Mouse (Mus musculus) midbrain, embryonic 11.5 days (tissue): Measurements from ENCODE around the gene Uimc1. TPM values are rescaled to one million over a fixed set of nuclear protein-coding genes. Genes with fewer than 3 reads are reported as not detected.

Experiments used
- ATAC-seq: fragments of 200-750 bp; cut with Nextera tagmentation; 2 replicates; pipeline ENCODE4 v1.8.0; 2017; ENCODE audit warnings: moderate TSS enrichment, moderate library complexity; ENCODE audit not compliant: low FRiP score
- DNase-seq: peaks from one replicate; pipeline ENCODE4 v3.0.0; 2015; ENCODE audit warnings: low spot score; ENCODE audit errors: missing footprints
- H3K27ac ChIP-seq: fragments of 300-500 bp; sonication (generic); 2 replicates; pipeline ENCODE4 v1.5.1; 2014; ENCODE audit warnings: low read depth, low read length
- H3K27me3 ChIP-seq: fragments of 300-500 bp; sonication (generic); 2 replicates; pipeline ENCODE4 v1.6.1; 2014; ENCODE audit warnings: mild to moderate bottlenecking, low read length, moderate library complexity, mixed read lengths; ENCODE audit not compliant: control insufficient read depth, insufficient read depth
- H3K36me3 ChIP-seq: fragments of 300-500 bp; sonication (generic); 2 replicates; pipeline ENCODE4 v1.6.1; 2014; ENCODE audit warnings: mild to moderate bottlenecking, low read length, moderate library complexity, mixed read lengths; ENCODE audit not compliant: control insufficient read depth, insufficient read depth
- H3K4me1 ChIP-seq: fragments of 300-500 bp; sonication (generic); 2 replicates; pipeline ENCODE4 v1.6.1; 2014; ENCODE audit warnings: low read length; ENCODE audit not compliant: control insufficient read depth, insufficient read depth
- H3K4me2 ChIP-seq: fragments of 300-500 bp; sonication (generic); 2 replicates; pipeline ENCODE4 v1.6.1; 2014; ENCODE audit warnings: mild to moderate bottlenecking, moderate library complexity
- H3K4me3 ChIP-seq: fragments of 300-500 bp; sonication (generic); 2 replicates; pipeline ENCODE4 v1.5.1; 2014; ENCODE audit warnings: low read depth, low read length
- H3K9ac ChIP-seq: fragments of 300-500 bp; sonication (generic); 2 replicates; pipeline ENCODE4 v1.6.1; 2014; ENCODE audit warnings: low read length
- H3K9me3 ChIP-seq: fragments of 300-500 bp; sonication (generic); 2 replicates; pipeline ENCODE4 v1.6.1; 2016; ENCODE audit warnings: low read length; ENCODE audit not compliant: control insufficient read depth
- WGBS: fragments of 180-500 bp; shearing (Covaris S2); extraction: QIAGEN DNeasy Blood & Tissue Kit; methylation state at CpG from one replicate; pipeline ENCODE4 v1.1.7; 2014; 5-methylcytosine and 5-hydroxymethylcytosine counted together
- polyA plus RNA-seq: library from polyadenylated mRNA; unstranded; fragments of >200 nt; fragmentation: Nextera tagmentation; extraction: Ambion mirVana; gene quantifications from 2 replicates; pipeline ENCODE4 v1.2.1, GENCODE M21; 2014

The Uimc1 gene
- polyA plus RNA-seq, 1 experiment from 2014 or later: 26.7 TPM

- H3K4me3 ChIP-seq: no peak overlapping the region
- no peaks in the 10 kb centered on the region for H3K27me3 ChIP-seq
- WGBS: 88% methylated on average over 4 of the region's 4 CpGs
- no peak overlapping the region for H3K4me2 ChIP-seq
- H3K9ac ChIP-seq: no peak overlapping the region
- DNase-seq: no peak
- no peaks in the 10 kb centered on the region for H3K9me3 ChIP-seq
- no peaks in the 10 kb centered on the region for H3K36me3 ChIP-seq
- no peaks in the 10 kb centered on the region for H3K4me1 ChIP-seq
- no peak overlapping the region for H3K27ac ChIP-seq
- no peak for ATAC-seq
These were observed 80.0 kb downstream of the Uimc1 start for GRCm38 (mm10) chr13:55020051-55020450.

DNA sequence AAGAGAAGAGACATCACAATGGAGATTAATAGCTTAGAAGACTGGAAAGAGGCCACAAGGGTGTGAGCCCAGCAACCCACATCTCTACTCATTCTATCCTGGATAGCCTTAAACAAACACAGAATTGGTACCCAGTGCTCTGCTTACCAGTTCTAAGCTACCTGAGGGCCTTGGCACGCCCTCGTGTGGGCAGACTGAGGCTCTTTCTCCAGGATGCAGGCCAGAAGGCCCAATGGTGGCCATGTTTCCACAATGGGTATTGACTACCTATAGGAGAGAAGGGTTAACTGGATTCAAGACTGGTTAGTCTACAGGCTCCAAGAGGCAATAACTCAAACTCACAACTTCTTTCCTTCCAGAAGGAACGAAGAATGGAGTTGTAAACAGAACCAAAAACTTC is 80.9 kb downstream of the Uimc1 start:
- no peak overlapping the region for H3K4me2 ChIP-seq
- H3K4me1 ChIP-seq: peaks cover 1% of the 10 kb centered on the region; the same call in 1 of the 2 replicates
- no peak overlapping the region for H3K9ac ChIP-seq
- no peaks in the 10 kb centered on the region for H3K9me3 ChIP-seq
- no peaks in the 10 kb centered on the region for H3K27me3 ChIP-seq
- ATAC-seq: no peak
- 57% methylated on average over 3 of the region's 3 CpGs for WGBS
- DNase-seq: no peak
- no peak overlapping the region for H3K4me3 ChIP-seq
- H3K36me3 ChIP-seq: no peaks in the 10 kb centered on the region
- H3K27ac ChIP-seq: no peak overlapping the region

DNA sequence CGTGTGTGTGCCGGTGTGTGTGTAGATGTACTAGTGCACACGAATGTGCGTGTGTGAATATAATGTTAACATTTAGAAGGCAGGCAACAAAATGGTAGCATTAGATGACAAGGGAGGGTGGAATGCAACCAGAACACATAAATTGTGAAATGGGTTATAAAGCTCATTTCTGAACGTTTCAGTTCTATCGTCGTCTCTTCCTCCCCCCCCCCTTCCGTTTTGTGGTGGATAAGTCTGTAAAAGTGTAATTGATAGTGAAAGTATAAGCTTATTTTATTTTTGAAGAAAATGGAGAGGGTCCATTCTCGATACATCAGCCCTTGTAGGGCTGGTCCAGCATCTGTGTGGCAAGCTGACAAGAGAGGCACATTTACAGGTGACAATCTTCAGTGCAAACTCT is 81.4 kb downstream of the Uimc1 start:
- Histone ChIP-seq H3K4me2 (no peak overlapping the region), H3K27ac (no peak overlapping the region), H3K27me3 (no peaks in the 10 kb centered on the region), H3K4me3 (no peak overlapping the region), H3K4me1 (peaks cover 6% of the 10 kb centered on the region), H3K9ac (no peak overlapping the region), H3K9me3 (no peaks in the 10 kb centered on the region), H3K36me3 (no peaks in the 10 kb centered on the region)
- no peak for DNase-seq
- WGBS: 95% methylated on average over 9 of the region's 9 CpGs
- no peak for ATAC-seq

DNA sequence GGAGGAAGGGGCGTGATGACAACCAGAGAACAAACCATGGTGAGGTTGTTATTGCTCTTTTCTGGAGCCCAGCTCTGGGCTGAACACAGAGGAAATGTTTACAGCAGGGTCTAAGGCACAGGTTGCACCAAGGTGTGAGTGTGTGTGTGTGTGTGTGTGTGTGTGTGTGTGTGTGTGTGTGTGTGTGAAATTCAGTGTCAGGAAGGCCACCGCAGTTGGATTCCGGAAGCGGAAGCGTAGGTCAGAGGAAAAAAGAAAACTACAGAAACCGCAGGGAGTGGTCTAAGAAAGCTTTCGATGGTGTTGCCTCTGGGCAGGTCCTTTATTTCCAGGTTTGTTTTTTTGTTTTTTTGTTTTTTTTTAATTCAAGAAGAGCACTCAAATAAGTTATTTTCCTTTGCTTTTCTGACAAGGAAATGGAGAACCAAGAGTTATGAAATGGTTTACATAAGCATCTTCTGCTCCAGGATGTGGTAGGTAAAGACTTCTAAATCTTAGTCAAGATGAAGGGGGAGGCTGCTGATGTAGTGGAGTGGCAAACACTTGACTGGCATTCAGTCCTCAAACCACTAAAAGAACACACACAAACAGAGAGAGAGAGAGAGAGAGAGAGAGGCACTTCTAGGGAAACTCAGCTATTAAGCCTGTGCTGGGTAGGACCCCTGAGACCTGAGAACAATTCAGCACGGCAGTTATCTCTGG is 82.1 kb downstream of the Uimc1 start:
- WGBS: 84% methylated on average over 8 of the region's 8 CpGs
- 0 out of 2 replicates have a peak, but pooled peaks cover 2% of the 10 kb centered on the region for H3K27me3 ChIP-seq
- no peaks in the 10 kb centered on the region for H3K36me3 ChIP-seq
- ATAC-seq: no peak
- no peak overlapping the region for H3K4me3 ChIP-seq
- H3K9me3 ChIP-seq: no peaks in the 10 kb centered on the region
- H3K9ac ChIP-seq: no peak overlapping the region
- no peak overlapping the region for H3K27ac ChIP-seq
- no peak for DNase-seq
- peaks cover 6% of the 10 kb centered on the region for H3K4me1 ChIP-seq
- no peak overlapping the region for H3K4me2 ChIP-seq

DNA sequence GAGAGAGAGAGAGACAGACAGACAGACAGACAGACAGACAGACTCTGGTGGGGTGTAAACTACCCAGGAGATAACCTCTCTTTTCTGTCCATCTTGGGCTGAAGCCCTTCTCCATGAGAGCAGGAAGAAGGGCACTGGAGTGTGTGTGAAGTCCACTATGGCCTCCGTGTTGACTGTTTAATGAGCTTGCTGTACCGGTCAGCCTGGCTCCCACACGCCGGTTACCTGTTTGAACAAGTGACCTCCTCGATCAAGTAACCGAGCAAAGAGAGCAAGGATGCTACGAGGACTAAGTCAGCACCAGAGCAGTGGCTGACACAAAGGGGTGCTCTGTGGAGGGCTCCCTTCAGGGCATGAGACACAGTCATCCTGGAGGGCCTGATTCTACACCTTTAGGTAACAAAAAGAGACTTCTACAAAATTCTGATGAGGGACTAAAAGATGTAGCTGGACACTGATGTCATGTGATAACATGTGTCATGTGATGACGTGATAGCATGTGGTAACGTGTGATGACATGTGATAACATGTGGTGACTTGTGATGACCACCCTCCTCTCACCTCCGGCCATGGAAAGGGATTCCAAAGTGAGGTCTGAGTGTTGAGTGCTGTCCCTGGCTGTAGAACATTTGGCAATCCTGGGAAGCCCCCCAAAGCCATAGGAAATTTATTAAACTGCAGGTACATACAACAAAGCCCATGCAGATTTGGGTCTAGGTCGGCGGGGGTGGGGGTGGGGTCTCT is 82.8 kb downstream of the Uimc1 start:
- no peak overlapping the region for H3K4me2 ChIP-seq
- H3K9me3 ChIP-seq: no peaks in the 10 kb centered on the region
- 0 out of 2 replicates have a peak, but pooled peaks cover 2% of the 10 kb centered on the region for H3K27me3 ChIP-seq
- no peak overlapping the region for H3K9ac ChIP-seq
- H3K27ac ChIP-seq: no peak overlapping the region
- 87% methylated on average over 12 of the region's 12 CpGs for WGBS
- ATAC-seq: no peak
- H3K36me3 ChIP-seq: no peaks in the 10 kb centered on the region
- DNase-seq: no peak
- peaks cover 6% of the 10 kb centered on the region for H3K4me1 ChIP-seq
- H3K4me3 ChIP-seq: no peak overlapping the region

GRCm38 (mm10) chr13:55014451-55014850 is 85.6 kb downstream of the Uimc1 start:
- Histone ChIP-seq H3K9me3 (no peaks in the 10 kb centered on the region), H3K27me3 (peaks cover 10% of the 10 kb centered on the region; the same call in 1 of the 2 replicates), H3K4me2 (no peak overlapping the region), H3K4me1 (peaks cover 11% of the 10 kb centered on the region), H3K4me3 (no peak overlapping the region), H3K36me3 (no peaks in the 10 kb centered on the region), H3K9ac (no peak overlapping the region), H3K27ac (no peak overlapping the region)
- no peak for ATAC-seq
- 55% methylated on average over 9 of the region's 9 CpGs for WGBS
- no peak for DNase-seq

- peaks cover 17% of the 10 kb centered on the region for H3K4me1 ChIP-seq
- H3K9me3 ChIP-seq: no peaks in the 10 kb centered on the region
- H3K4me3 ChIP-seq: no peak overlapping the region
- no peak overlapping the region for H3K27ac ChIP-seq
- H3K4me2 ChIP-seq: no peak overlapping the region
- peaks cover 10% of the 10 kb centered on the region; the same call in 1 of the 2 replicates for H3K27me3 ChIP-seq
- H3K36me3 ChIP-seq: no peaks in the 10 kb centered on the region
- H3K9ac ChIP-seq: no peak overlapping the region
- no peak for DNase-seq
- no peak for ATAC-seq
- WGBS: 17% methylated on average over 9 of the region's 9 CpGs
These were observed 86.3 kb downstream of the Uimc1 start for GRCm38 (mm10) chr13:55013702-55014344.

DNA sequence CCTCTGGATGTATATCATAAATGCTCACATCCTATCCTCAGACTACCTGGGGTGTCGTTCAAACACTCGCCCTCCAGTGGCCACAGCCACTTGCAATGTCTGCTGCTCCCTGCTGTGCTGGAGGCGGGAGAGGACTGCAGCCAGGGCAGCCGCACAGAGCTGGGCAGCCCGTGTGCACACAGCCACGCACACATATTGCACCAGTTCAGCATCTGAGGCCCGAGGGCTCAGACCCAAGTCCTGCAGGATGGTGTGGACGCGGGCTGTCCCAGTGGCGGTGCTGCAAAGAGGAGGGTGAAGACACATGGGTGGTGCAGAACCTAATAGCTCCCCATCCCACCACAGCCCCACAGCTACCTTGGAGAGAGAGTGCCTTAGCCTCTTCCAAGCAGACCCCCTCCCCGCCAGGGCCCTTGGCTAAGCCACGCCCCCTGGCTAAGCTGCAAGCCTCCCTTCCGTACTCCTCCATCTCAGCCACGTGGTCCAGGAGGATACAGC is 88.1 kb downstream of the Uimc1 start:
- H3K36me3 ChIP-seq: no peaks in the 10 kb centered on the region
- H3K4me2 ChIP-seq: peak overlapping the region; percentile 22; the same call in 1 of the 2 replicates
- H3K9me3 ChIP-seq: no peaks in the 10 kb centered on the region
- DNase-seq (peak; percentile 90), ATAC-seq (peak; percentile 56)
- no peak overlapping the region for H3K4me3 ChIP-seq
- 4% methylated on average over 14 of the region's 14 CpGs for WGBS
- H3K27ac ChIP-seq: no peak overlapping the region
- H3K27me3 ChIP-seq: peaks cover 10% of the 10 kb centered on the region; the same call in 1 of the 2 replicates
- H3K4me1 ChIP-seq: peaks cover 33% of the 10 kb centered on the region
- H3K9ac ChIP-seq: 0 out of 2 replicates have a peak overlapping the region, but pooled peaks have one; percentile 4
